Mouse (Mus musculus): ENCODE data around the gene Adap1. TPM values are rescaled to one million over a fixed set of nuclear protein-coding genes. Genes with fewer than 3 reads are reported as not detected.

The Adap1 gene
- polyA plus RNA-seq, 1 experiment from 2014 or later = 5.7 TPM

DNA sequence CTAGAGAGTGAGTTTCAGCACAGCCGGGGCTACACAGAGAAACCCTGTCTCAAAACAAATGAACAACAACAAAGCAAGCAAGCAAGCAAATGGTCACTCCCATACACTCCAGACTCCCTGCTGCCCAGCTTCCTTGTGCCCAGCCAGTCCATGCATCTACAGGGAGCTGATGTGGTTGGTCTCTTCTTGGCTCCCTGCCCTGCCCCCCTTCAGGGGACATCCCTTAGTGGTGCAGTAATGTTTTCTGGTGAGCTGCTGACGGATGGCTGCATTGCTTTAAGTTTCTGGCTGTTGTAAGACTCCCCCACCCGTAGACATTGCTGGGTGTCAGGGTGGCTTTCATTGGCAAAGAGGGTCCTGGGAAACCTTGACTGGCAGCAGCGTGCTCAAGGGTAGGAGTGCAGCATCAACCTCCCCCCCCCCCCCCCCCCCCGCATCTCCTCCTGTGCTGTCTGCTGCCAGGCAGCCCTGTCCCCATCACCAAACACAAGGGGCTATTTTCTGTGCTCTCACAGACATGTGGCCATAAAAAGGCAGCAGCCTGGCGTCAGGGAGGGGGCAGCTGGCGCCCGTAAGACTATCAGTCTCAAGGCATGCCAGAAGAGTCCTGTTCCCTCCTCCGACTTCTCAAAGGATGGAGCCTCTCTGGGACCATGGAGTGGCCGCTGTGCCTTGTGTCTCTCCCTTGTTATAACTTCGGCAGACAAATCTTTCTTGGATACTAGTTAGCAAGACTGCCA lies 43.9 kb downstream of the Adap1 start:
- no peaks in the 10 kb centered on the region for H3K4me1 ChIP-seq (ENCODE audit: control insufficient read depth, insufficient read depth, low read length)
- H3K4me3 ChIP-seq (ENCODE audit: low read depth, low read length) = no peak overlapping the region
- H3K9me3 ChIP-seq (ENCODE audit: control insufficient read depth, low read length) = no peaks in the 10 kb centered on the region
- DNase-seq (ENCODE audit: low spot score) = no peak
- ATAC-seq (ENCODE audit: low read depth) = 0 out of 2 replicates have a peak, but pooled peaks have one; percentile 3
- 59% methylated on average over 10 of the region's 11 CpGs for WGBS
- no peak overlapping the region for H3K27ac ChIP-seq (replicated peaks; ENCODE audit: low read depth, low read length)
- no peaks in the 10 kb centered on the region for H3K36me3 ChIP-seq (ENCODE audit: control insufficient read depth, insufficient read depth, low read length)
- no peaks in the 10 kb centered on the region for H3K27me3 ChIP-seq (replicated peaks; ENCODE audit: control insufficient read depth, insufficient read depth, low read length)
- no peak overlapping the region for H3K9ac ChIP-seq (ENCODE audit: low read depth, low read length)
- no peak overlapping the region for H3K4me2 ChIP-seq (ENCODE audit: low read depth, low read length)

GRCm38 (mm10) chr5:139277287-139277686 lies 48.1 kb downstream of the Adap1 start:
- H3K9ac ChIP-seq (ENCODE audit: low read depth, low read length) = no peak overlapping the region
- no peaks in the 10 kb centered on the region for H3K4me1 ChIP-seq (ENCODE audit: control insufficient read depth, insufficient read depth, low read length)
- H3K27ac ChIP-seq (replicated peaks; ENCODE audit: low read depth, low read length) = no peak overlapping the region
- H3K27me3 ChIP-seq (replicated peaks; ENCODE audit: control insufficient read depth, insufficient read depth, low read length) = no peaks in the 10 kb centered on the region
- H3K36me3 ChIP-seq (ENCODE audit: control insufficient read depth, insufficient read depth, low read length) = no peaks in the 10 kb centered on the region
- no peak for DNase-seq (ENCODE audit: low spot score)
- no peak overlapping the region for H3K4me2 ChIP-seq (ENCODE audit: low read depth, low read length)
- H3K9me3 ChIP-seq (ENCODE audit: control insufficient read depth, low read length) = no peaks in the 10 kb centered on the region
- ATAC-seq (ENCODE audit: low read depth) = no peak
- H3K4me3 ChIP-seq (ENCODE audit: low read depth, low read length) = no peak overlapping the region
- 74% methylated on average over 8 of the region's 8 CpGs for WGBS

- no peak overlapping the region for H3K9ac ChIP-seq (ENCODE audit: low read depth, low read length)
- 35% methylated on average over 7 of the region's 8 CpGs for WGBS
- H3K4me1 ChIP-seq (ENCODE audit: control insufficient read depth, insufficient read depth, low read length) = no peaks in the 10 kb centered on the region
- H3K27me3 ChIP-seq (replicated peaks; ENCODE audit: control insufficient read depth, insufficient read depth, low read length) = no peaks in the 10 kb centered on the region
- H3K4me2 ChIP-seq (ENCODE audit: low read depth, low read length) = no peak overlapping the region
- H3K9me3 ChIP-seq (ENCODE audit: control insufficient read depth, low read length) = no peaks in the 10 kb centered on the region
- no peak overlapping the region for H3K4me3 ChIP-seq (ENCODE audit: low read depth, low read length)
- H3K27ac ChIP-seq (replicated peaks; ENCODE audit: low read depth, low read length) = no peak overlapping the region
- peaks cover 23% of the 10 kb centered on the region for H3K36me3 ChIP-seq (ENCODE audit: control insufficient read depth, insufficient read depth, low read length)
- no peak for DNase-seq (ENCODE audit: low spot score)
- no peak for ATAC-seq (ENCODE audit: low read depth)
Observed at GRCm38 (mm10) chr5:139271994-139272554, 53.3 kb downstream of the Adap1 start.

DNA sequence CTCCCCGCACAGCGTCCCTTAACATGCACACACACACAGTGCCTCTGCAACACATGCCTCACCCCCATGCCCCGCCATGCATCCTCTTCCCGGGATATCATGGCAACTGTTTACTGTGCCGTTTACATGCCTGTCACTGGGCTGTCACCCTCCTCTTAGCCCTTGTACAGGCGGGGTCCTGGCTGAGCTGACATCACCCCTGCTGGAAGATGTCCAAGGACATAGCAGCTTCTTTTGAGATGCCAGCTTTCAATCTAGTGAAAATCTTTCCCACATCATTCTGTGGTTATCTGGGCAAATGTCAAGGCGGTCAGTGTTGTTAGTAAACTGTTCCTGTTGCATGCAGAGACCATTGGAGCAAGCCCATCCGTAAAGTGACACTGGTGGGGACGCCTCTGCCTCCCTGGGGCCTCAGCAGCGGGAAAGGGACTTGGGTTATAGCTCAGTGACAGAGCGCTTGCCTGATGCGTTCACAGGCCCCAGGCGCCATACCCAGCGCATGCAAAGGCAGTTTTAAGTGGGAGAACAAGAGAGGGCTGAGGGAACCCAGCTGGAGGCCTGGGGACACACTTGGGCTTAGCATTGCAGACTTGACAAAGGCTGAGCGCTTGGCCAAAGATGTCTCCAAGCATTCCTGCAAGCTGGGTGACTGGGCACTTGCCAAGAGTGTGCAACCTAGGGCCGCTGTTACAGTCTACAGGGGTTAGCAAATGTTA lies 54.5 kb downstream of the Adap1 start:
- peaks cover 34% of the 10 kb centered on the region for H3K36me3 ChIP-seq (ENCODE audit: control insufficient read depth, insufficient read depth, low read length)
- no peak for DNase-seq (ENCODE audit: low spot score)
- no peaks in the 10 kb centered on the region for H3K9me3 ChIP-seq (ENCODE audit: control insufficient read depth, low read length)
- no peak overlapping the region for H3K4me2 ChIP-seq (ENCODE audit: low read depth, low read length)
- ATAC-seq (ENCODE audit: low read depth) = no peak
- H3K27me3 ChIP-seq (replicated peaks; ENCODE audit: control insufficient read depth, insufficient read depth, low read length) = no peaks in the 10 kb centered on the region
- H3K27ac ChIP-seq (replicated peaks; ENCODE audit: low read depth, low read length) = no peak overlapping the region
- WGBS = 63% methylated on average over 16 of the region's 16 CpGs
- H3K4me1 ChIP-seq (ENCODE audit: control insufficient read depth, insufficient read depth, low read length) = no peaks in the 10 kb centered on the region
- H3K9ac ChIP-seq (ENCODE audit: low read depth, low read length) = no peak overlapping the region
- H3K4me3 ChIP-seq (ENCODE audit: low read depth, low read length) = no peak overlapping the region

DNA sequence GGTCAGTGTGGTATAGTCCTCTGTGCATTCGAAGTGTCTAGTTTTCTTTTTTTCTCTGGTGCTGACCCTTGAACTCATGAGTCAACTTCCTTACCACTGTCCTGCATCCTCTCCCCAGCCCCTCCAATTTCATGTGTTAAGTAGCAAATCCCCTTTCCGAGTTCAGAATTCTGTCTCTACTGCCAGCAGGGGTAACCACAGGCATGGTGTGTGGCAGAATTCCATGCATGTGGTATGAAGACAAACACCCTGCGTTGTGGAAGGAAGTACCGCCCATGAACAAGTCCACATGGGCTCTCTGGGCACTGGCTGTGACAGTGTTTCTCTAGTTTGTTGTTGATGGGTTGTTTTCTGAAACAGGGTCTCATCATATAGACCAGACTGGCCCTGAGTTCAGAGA lies 57.8 kb downstream of the Adap1 start:
- H3K27me3 ChIP-seq (replicated peaks; ENCODE audit: control insufficient read depth, insufficient read depth, low read length) = no peaks in the 10 kb centered on the region
- H3K27ac ChIP-seq (replicated peaks; ENCODE audit: low read depth, low read length) = no peak overlapping the region
- no peaks in the 10 kb centered on the region for H3K4me1 ChIP-seq (ENCODE audit: control insufficient read depth, insufficient read depth, low read length)
- H3K9ac ChIP-seq (ENCODE audit: low read depth, low read length) = no peak overlapping the region
- H3K4me3 ChIP-seq (ENCODE audit: low read depth, low read length) = no peak overlapping the region
- ATAC-seq (ENCODE audit: low read depth) (no peak), DNase-seq (ENCODE audit: low spot score) (no peak)
- peaks cover 67% of the 10 kb centered on the region for H3K36me3 ChIP-seq (ENCODE audit: control insufficient read depth, insufficient read depth, low read length)
- no peak overlapping the region for H3K4me2 ChIP-seq (ENCODE audit: low read depth, low read length)
- H3K9me3 ChIP-seq (ENCODE audit: control insufficient read depth, low read length) = no peaks in the 10 kb centered on the region
- 79% methylated on average over 4 of the region's 4 CpGs for WGBS

DNA sequence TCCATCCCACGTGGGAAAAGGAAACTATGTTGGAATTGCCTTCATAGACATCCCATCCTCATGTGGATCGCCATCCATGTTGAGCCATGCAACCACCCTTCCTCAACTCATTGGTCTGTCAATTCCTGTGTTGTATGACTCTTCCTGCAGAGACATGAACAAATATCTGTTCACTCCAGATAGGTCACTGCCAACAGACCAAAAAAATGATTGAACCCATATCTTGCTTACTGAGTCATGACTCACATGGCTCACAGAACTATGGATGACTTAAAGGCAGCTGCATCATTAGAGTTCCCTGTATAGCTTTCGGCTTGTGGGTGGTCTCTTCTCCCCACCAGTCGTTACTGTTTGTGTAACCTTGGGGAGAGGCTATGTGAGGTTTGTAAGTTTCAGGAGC lies 64.0 kb downstream of the Adap1 start:
- Histone ChIP-seq H3K9me3 (ENCODE audit: control insufficient read depth, low read length) (no peaks in the 10 kb centered on the region), H3K4me3 (ENCODE audit: low read depth, low read length) (no peak overlapping the region), H3K4me2 (ENCODE audit: low read depth, low read length) (no peak overlapping the region), H3K27ac (replicated peaks; ENCODE audit: low read depth, low read length) (no peak overlapping the region), H3K9ac (ENCODE audit: low read depth, low read length) (no peak overlapping the region), H3K27me3 (replicated peaks; ENCODE audit: control insufficient read depth, insufficient read depth, low read length) (no peaks in the 10 kb centered on the region), H3K4me1 (ENCODE audit: control insufficient read depth, insufficient read depth, low read length) (no peaks in the 10 kb centered on the region), H3K36me3 (ENCODE audit: control insufficient read depth, insufficient read depth, low read length) (peaks cover 64% of the 10 kb centered on the region)
- DNase-seq (ENCODE audit: low spot score) = no peak
- 94% methylated on average over 4 of the region's 4 CpGs for WGBS
- no peak for ATAC-seq (ENCODE audit: low read depth)

GRCm38 (mm10) chr5:139259853-139260252 lies 65.6 kb downstream of the Adap1 start:
- no peaks in the 10 kb centered on the region for H3K27me3 ChIP-seq (replicated peaks; ENCODE audit: control insufficient read depth, insufficient read depth, low read length)
- no peaks in the 10 kb centered on the region for H3K4me1 ChIP-seq (ENCODE audit: control insufficient read depth, insufficient read depth, low read length)
- DNase-seq (ENCODE audit: low spot score) (no peak), ATAC-seq (ENCODE audit: low read depth) (no peak)
- H3K36me3 ChIP-seq (ENCODE audit: control insufficient read depth, insufficient read depth, low read length) = peaks cover 49% of the 10 kb centered on the region
- H3K9ac ChIP-seq (ENCODE audit: low read depth, low read length) = no peak overlapping the region
- 74% methylated on average over 4 of the region's 5 CpGs for WGBS
- no peak overlapping the region for H3K4me3 ChIP-seq (ENCODE audit: low read depth, low read length)
- H3K27ac ChIP-seq (replicated peaks; ENCODE audit: low read depth, low read length) = no peak overlapping the region
- H3K9me3 ChIP-seq (ENCODE audit: control insufficient read depth, low read length) = no peaks in the 10 kb centered on the region
- H3K4me2 ChIP-seq (ENCODE audit: low read depth, low read length) = no peak overlapping the region

GRCm38 (mm10) chr5:139258371-139259035 lies 66.9 kb downstream of the Adap1 start:
- Histone ChIP-seq H3K9ac (ENCODE audit: low read depth, low read length) (no peak overlapping the region), H3K4me2 (ENCODE audit: low read depth, low read length) (no peak overlapping the region), H3K27ac (replicated peaks; ENCODE audit: low read depth, low read length) (no peak overlapping the region), H3K27me3 (replicated peaks; ENCODE audit: control insufficient read depth, insufficient read depth, low read length) (no peaks in the 10 kb centered on the region), H3K4me3 (ENCODE audit: low read depth, low read length) (no peak overlapping the region), H3K9me3 (ENCODE audit: control insufficient read depth, low read length) (no peaks in the 10 kb centered on the region), H3K36me3 (ENCODE audit: control insufficient read depth, insufficient read depth, low read length) (peaks cover 35% of the 10 kb centered on the region), H3K4me1 (ENCODE audit: control insufficient read depth, insufficient read depth, low read length) (peaks cover 9% of the 10 kb centered on the region)
- ATAC-seq (ENCODE audit: low read depth) = no peak
- WGBS = 88% methylated on average over 8 of the region's 8 CpGs
- no peak for DNase-seq (ENCODE audit: low spot score)
